Mouse (Mus musculus) monocyte, adult 5-6 weeks (primary cell): ENCODE measurements around the gene Ahcyl2. TPM values are rescaled to one million over a fixed set of nuclear protein-coding genes. Genes with fewer than 3 reads are reported as not detected.
"Not testable (repeated sequence)": the region's sequence is repeated elsewhere in the genome, so short reads cannot be mapped to it uniquely, and the experiment has no call there.

Experiments used
- ATAC-seq: fragments of 153-309, 156-312 bp; replicated peaks from 2 replicates; pipeline ENCODE4 v1.8.0; 2017; ENCODE audit warnings: mild to moderate bottlenecking; ENCODE audit not compliant: low TSS enrichment, insufficient number of reproducible peaks, severe bottlenecking, poor library complexity, low FRiP score
- total RNA-seq: library from RNA; stranded (forward); fragments of 200-1000, 200-491, 200-594 nt; gene quantifications from 3 replicates; pipeline ENCODE4 v1.2.3, GENCODE M21; 2017

The Ahcyl2 gene
- 43.7 to 58.4 TPM (median 52.8 TPM) in 3 replicates for total RNA-seq

DNA sequence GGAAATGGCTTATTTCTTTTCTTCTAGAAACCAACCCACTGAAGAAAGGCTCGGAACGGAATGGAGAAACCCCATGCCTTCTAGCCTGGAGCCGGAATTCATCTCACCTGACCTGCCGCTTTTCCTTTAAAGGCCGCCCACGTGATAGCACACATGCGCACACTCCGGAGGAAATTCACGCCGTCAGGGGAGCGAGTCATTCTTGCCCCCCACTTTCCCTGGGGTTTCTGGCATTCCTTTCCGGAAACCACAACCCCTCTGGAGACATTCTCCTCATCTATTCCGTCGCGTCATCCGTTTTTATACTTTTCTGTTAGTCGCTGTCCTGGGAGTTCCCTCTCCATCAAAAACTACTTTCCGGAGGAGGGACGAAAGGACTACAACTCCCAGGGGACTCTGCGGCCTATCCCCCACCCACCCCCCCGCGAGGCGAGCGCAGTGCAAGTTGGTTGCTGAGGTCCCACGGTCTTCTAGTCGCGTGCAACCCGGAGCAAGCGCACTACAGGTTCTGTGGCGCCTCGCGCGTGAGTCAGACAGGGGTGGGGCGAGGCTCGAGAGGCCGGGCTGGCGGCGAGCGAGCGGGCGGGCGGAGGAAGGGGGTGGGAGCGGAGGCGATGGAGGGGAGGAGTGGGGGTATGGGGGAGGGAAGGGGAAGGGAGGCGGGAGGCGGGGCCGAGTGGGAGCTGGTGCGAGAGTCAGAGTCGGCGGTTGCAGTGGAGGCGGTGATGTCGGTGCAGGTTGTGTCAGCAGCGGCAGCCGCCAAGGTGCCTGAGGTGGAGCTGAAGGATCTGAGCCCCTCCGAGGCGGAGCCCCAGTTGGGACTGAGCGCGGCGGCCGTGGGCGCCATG, at the start of gene Ahcyl2:
Gene Ahcyl2 (plus strand): TSS at position 199 of the 848 bp plus-strand sequence.
- peak; percentile 93 for ATAC-seq

DNA sequence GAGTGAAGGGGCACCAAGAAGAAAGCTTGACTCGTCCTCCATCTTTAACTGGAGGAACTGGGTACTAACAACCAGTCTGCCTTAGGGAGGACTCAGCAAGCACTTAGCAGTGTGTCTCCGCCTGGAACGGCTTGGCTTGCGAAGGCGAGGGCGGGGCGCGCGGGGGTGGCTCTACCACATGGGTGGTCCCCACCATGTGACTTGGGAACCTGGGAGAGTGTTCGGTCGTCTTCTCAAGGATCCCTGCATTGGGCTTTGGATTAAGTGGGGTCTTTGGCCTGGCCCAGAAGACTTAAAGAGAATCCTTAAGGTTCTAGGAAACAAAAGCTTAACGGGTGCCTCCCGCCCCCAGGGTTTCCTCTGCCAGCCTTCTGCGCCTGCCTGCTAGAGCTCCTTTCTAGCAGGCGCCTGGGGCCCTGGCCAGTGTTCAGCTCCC, 48.9 kb upstream of the Ahcyl2 start:
- no peak for ATAC-seq

DNA sequence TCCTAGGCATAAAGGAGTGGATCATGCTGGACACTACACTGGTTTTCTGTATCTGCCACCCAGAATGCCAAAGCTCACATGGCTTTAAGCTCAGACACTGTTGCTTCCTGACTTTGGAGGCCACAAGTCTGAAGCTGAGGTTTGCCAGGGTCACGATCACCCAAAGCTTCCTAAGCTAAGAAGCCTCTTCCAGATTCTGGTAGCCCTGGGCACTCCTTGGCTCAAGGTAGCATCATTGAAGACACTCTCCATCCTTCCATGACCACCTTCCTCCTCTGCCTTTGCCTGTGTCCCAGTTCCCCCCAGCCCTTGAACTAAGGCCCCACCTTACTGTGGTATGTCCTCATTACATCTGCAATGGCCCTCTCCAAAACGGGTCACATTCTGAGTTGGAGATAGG, 45.9 kb upstream of the Ahcyl2 start:
- no peak for ATAC-seq

DNA sequence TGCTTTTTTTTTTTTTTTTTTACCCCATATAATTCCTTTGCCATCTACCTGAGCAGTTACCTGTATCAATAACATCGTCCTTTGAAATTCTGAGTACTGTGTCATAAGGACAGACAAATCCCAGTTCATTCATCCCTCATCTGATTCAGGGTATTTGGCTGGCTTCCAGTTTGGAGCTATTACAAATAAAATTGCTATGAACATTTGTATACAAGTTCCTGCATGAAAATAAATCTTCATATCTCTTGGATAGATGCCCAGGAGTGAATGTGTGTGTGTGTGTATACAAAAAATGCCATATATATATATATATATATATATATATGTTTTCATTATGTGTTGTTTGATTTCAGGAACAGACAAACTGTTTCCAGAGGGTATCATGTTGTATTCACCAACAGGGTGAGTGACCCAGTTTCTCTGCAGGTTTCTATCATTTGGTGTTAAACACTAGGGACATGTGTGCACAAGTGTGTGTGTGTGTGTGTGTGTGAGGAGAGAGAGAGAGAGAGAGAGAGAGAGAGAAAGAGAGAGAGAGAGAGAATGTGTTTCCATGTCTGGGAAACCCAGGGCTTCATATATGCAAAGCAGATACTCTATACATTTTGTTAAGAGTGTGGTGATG, 41.1 kb upstream of the Ahcyl2 start:
- no peak for ATAC-seq

DNA sequence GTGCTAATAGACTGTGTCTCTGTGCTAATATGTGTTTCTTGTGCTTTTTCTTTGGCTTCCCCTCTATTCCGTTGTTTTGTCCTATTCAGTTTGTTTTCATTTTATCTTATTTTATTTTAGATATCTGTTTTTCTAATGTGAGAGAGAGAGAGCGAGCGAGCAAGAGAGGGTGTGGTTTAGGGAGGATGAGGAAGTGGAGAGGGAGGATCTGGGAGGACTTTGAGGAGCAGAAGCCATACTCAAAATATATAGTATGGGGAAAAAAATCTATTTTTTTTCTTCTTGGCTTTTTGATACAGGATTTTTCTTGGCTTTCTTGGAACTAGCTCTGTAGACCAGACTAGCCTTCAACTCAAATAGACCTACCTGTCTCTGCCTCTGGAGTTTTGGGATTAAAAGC, 39.8 kb upstream of the Ahcyl2 start:
- ATAC-seq: no peak

DNA sequence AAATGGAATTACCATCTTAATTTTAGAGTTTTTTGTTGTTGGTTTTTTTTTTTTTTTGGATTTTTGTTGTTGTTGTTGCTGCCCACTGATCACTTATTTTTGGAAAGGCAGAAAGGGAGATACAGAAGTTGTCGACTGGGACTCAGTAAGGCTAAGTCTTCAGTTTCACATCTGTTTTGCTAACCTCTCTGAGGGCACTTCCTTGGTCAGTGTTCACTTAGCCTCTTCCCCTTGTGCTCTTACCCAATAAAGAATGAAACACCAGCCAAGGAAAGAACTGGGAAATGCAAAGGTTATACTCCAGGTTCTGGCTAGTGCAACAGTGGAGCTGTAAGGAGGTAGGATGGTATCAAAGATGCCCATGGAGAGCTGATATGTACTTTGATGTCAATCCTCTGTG, 38.3 kb upstream of the Ahcyl2 start:
- ATAC-seq: no peak

DNA sequence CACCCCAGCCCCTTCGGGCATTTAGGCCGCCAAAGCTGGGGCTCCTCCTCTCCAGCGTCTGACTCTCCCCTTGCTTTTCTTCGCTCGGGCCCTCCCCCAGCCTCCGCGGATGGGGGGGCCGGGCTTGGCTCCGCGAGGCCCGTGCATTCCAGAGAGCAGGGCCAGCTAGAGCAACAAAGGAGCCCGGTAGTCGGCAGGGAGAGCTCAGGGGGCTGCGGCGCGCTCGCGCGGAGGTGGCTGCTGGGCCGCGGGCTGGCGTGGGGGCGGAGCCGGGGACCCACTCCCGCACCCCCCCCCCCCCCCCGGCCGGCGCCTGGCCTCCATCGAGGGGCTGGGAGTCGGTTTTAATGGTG, 32.5 kb upstream of the Ahcyl2 start, which contains the start of gene Smo:
Gene Smo (plus strand): TSS at position 168 of the 353 bp plus-strand sequence.
- ATAC-seq: no peak

DNA sequence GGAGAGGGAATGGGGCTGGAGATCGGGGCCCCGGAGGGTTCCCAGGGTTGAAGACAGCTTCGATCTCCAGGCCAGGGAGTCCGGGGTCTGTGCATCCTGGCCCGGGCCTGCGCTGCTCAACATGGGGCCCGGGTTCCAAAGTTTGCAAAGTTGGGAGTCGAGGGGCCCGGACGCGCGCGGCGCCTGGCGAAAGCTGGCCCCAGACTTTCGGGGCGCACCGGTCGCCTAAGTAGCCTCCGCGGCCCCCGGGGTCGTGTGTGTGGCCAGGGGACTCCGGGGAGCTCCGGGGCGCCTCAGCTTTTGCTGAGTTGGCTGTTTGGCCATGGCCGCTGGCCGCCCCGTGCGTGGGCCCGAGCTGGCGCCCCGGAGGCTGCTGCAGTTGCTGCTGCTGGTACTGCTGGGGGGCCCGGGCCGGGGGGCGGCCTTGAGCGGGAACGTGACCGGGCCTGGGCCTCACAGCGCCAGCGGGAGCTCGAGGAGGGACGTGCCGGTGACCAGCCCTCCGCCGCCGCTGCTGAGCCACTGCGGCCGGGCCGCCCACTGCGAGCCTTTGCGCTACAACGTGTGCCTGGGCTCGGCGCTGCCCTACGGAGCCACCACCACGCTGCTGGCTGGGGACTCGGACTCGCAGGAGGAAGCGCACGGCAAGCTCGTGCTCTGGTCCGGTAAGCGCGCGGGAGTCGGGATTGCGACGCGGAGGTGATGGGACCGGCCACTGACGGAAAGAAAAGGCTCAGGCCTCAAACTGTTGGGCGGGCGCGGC, 31.9 kb upstream of the Ahcyl2 start:
- ATAC-seq: no peak

DNA sequence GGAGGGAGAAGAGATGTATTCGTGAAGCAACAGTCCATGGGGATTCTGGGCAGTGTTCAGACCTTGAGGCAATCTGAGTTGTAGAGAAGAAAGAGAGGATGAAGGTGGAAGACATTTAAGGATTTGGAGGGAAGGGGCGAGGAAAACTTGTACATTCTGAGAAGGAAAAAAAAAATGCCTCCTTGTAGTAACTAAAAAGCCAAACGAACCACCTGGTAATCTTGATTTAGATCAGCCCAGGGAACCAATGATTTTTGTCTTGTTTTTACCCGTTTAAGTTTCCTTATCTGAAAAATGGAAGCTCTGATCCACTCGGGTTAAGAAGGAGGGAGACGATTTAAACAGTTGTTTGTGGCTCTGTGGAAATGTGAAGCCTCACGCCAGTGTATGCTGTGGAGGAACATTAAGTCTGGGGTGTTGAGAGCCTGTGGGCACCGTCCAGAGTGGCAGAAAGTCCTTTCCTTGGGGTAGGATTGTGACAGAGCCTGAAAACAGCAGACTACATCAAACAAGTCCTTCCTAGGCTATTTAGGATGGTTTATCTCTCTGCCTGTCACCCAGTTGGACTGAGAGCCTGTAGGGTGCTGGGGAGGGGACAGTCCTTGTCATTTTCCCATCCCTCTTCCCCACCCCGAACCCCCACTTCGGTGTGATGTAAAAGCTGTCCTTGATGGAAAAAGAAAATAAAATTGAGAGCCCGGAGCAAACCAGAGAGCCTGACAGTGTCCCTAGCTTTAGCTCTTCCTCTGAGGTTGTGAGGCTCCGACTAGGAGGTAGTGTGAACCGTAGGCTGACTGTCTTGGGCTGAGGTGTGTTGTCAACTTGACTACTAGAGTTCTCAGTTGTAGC, 31.0 kb upstream of the Ahcyl2 start:
- ATAC-seq: no peak

DNA sequence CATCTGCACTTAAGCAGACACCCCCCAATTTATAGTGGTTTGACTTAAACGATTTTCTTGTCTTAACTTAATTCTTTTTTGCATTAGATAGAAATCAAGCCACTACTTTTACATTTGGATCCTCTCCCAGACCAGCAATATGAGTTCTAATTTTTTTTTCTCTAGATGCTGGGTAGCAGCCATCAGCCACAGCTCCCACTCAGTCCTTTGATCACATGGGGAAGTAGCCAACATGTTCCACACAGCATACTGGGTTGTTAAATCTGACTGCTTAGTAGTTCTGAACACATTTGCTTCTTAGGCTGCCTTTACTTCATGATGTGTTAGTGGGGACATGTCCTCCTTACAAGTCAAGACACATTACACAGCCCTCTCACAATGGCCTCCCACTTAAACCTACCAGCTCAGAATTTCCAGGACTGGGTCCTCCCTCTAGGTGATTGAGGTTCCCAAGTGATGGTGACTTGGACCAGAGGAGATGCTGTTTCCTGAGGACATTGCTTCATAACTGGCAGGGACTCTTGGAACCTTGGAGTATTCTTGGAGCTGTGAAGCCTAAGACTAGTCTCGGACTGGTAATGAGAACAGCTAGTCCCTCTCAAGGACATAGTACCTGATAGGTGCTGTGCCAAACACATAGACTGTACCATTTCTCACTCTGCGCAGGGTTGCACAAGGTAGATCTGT, 16.2 kb upstream of the Ahcyl2 start:
- ATAC-seq: no peak

DNA sequence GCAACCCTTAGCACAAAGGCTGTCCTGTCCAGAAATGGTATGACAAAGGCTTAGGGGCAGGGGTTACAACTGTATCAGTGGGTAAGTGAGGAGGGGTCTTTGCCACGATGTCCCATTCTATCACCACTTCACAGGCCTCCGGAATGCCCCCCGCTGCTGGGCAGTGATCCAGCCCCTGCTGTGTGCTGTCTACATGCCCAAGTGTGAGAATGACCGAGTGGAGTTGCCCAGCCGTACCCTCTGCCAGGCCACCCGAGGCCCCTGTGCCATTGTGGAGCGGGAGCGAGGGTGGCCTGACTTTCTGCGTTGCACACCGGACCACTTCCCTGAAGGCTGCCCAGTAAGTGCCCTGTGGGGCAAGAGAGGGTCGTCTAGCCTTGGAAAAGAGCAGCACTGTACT, 14.5 kb upstream of the Ahcyl2 start:
- ATAC-seq: no peak

DNA sequence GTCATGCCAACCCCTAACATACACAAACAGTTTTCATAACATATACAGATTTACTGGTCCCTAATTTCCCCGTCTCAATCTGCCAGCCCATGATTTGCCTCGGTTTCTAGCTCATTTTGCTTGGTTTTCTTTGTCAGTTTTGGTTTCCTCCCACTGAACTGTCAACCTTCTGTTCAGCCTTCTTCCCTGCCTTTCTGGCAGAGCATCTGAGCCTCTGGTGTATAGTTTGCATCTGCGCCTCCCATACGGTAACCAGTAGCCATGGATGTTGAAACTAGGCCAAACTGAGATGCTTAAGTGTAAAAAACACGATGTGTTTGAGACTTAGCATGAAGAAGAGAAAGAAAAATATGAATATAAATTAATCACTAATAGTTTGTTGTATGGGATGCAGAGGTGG, 11.8 kb upstream of the Ahcyl2 start:
- no peak for ATAC-seq

DNA sequence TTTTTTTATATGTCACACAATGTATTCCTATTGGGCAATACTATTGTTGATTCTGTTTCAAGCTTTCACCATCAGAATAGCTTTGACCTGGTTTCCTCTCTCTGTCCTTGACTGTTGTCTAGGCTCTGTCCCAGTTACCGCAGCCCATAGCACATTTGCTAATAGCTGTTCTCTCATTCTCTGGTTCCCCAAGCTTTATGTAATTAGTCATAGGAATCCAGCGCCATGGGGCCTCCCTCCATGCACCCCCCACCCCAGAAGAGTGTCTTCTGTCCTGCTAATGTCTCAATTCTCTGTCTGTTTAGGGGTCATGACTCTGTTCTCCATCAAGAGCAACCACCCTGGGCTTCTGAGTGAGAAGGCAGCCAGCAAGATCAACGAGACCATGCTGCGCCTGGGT, 11.3 kb upstream of the Ahcyl2 start:
- ATAC-seq: no peak

DNA sequence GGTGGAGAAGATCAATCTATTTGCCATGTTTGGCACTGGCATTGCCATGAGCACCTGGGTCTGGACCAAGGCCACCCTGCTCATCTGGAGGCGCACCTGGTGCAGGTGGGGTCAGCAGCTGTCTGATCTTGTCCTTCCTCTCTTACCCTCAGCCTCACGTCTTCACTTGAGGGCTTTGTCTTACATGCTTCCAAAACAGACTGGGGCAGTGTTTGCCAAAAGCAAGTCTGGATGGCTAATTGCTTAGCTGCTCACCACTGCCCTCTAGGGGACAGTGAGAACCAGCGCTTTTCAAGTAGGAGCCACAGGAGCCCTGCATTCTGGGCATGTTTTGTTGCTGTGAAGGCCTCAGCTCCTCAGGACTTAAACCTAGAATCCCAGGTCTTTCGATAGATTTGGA, 9.4 kb upstream of the Ahcyl2 start:
- ATAC-seq: peak; percentile 61

DNA sequence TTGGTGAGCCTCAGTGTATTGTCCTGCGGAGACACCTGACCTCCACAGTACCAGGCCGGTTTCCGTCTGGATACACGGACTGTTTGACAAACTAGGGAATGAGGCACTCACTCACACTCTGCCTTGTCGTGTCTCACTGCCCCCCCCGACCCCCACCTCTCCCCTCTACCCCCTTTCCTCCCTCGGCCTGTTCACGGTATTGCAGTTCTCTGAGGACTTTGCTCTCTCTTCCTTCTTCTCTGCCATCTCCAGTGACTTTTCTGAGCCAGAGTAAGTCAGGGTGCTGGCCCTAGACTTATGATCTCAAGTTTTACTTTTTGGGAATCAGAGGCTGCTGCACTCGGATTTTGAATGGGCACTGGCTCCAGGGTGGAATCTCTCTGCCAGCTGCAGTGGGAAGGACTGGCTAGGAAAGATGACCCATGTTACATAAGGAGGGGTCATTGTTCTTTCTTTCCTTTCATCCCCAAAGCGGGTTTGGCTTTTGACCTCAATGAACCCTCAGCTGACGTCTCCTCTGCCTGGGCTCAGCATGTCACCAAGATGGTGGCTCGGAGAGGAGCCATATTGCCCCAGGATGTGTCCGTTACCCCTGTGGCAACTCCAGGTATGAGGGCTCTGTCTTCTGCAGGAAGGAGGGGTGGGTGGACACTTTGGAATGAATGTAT, 8.7 kb upstream of the Ahcyl2 start:
- no peak for ATAC-seq

DNA sequence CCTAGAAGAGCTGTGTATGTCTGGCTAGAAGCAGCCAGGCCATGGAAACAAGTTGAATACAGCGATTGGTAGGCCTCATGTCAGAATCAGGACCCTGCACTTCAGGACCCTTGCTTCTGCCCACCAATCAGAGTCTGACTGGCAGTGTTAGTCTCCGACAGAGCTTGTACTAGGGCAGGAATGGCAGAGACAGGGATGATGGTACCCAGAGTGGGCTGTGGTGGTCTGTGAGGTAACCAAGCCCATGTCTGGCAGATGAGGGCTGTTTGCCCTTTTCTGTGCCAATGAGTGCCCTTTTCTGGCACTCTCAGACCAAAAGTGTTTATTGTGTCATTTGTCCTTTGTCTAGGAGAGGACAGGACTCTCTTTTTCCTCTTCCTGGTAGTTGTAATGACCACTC, 7.4 kb upstream of the Ahcyl2 start:
- not testable (repeated sequence) for ATAC-seq

DNA sequence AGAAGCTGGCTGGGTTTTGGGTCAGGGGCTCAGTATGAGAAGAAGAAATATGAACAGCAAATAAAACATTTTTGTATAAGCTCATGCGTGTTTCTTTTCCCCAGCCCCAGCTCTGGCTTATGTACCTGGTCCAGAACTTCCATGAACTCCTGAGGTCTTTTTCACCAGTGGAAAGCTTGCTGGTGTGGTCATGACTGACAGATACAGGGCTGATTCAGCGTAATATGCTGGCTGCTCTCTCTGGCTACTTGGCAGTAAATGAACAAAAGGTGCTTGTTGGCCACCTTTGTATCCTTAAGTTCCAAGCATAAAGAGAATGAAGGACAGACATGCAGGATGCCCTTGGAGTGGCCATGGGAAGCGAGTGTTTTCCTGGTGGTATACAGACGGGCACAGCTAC, 6.5 kb upstream of the Ahcyl2 start:
- no peak for ATAC-seq

DNA sequence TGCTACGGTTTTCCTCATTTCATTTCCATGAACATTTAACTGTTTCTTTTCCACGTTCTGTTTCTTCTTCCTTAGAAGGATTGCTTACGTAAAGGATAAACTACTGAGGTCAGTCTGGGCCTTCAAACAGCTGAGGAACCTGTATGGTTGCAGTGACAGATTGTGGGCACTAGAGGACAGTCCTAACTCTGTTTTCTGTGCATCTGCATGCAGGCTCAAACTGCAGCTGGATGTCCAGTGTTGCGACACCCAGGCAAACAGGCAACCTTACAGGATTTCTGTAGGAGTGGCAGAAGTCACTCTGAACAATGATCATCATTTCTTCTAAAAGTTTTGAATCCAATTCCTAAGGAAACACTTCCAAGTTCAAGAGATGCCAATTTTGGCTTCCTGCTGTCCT, 5.3 kb upstream of the Ahcyl2 start:
- 0 out of 2 replicates have a peak, but pooled peaks have one; percentile 54 for ATAC-seq
